Mouse (Mus musculus): ENCODE data around the gene Slc35g2.

Slc35g2 gene

GRCm38 (mm10) chr9:100570626-100571233, at the start of gene Slc35g2:
Slc35g2 (minus strand) TSS chr9:100571090.
- DNase-seq, result peak; percentile 73

DNA sequence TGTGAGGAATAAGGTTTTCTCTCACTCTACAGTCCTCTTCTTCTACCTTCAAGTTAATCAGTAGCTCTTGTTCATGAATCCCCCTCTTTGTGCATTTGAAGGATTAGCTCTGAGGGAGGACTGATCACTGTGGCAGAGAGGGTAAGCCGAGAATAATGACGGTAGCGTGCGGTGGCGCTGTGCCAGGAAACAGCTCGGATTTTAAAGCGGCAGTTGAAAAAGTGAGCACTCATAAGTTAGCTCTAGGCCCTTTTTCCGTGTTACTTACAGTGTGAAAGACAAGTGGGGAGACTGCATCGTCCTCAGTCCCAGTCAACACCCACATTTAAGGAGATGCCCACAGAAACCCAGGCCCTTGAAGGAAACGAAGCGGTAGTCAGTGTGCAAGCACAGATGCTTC, 46.1 kb upstream of the Slc35g2 start:
- peak; percentile 48 for DNase-seq

GRCm38 (mm10) chr9:100613501-100614071, 42.7 kb upstream of the Slc35g2 start:
- no peak for DNase-seq

- no peak for DNase-seq
Measured at GRCm38 (mm10) chr9:100605985-100606554, 35.2 kb upstream of the Slc35g2 start.

DNA sequence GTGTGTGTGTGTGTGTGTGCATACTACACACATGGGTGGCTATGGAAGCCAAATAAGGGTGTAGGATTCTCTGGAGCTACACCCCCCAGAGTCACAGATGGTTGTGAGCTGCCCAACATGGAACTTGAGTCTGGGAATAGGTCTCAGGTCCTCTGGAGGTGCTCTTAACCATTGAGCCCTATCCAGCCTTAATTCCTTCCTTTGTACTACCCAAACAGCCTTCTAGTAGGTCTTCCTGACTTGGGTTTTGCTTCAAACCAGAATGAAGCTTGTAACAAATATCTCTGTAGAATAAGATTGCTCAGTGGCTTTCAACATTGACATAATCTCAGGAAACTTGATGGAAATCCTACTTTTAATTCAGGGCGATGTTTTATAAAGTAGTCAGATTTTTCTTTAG, 34.6 kb upstream of the Slc35g2 start:
- DNase-seq, result no peak

GRCm38 (mm10) chr9:100603156-100603555, 32.3 kb upstream of the Slc35g2 start:
- DNase-seq, result no peak

DNA sequence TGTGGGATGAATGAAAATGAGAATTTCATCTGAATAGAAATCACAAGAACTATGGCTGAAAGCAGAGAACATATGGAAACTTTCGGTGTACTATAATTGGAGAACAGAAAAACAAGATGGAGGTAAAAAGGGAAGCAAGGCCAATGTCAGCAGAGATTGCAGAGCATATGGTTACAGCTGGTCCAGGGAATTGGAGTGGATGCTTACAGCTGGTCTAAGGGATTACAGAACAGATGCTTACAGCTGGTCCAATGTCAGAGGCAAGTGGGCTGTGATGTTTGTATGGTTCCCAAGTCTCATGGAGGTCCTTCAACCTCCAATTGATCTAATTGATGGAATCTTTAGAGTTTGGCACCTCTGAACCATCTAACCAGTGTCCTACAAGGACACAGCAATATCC, 31.2 kb upstream of the Slc35g2 start:
- no peak for DNase-seq

- no peak for DNase-seq
Measured at GRCm38 (mm10) chr9:100599761-100600328, 29.0 kb upstream of the Slc35g2 start.

DNA sequence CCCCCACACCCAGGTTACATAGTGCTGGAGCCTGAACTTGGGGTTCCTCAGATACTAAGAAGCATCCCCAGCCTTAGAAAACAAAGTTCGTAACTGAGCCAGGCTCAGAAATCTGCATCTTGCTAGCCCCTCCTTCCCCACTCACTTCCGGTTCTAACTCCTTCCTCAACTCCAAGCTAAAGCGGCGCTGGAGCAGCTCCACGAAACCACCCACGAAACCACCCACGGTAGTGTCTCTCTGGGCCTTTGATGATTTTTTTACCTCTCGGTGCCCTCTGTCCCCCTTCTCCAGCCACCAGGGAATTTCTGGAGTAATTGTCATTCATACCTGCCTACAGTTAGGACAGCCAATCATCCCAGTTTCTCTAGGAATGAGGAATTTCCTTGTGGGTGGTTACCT, 26.7 kb upstream of the Slc35g2 start, which contains the start of gene Stag1:
Stag1 (plus strand) TSS at position 253 of the 400 bp plus-strand sequence.
- DNase-seq, result no peak

GRCm38 (mm10) chr9:100596317-100596716, 25.4 kb upstream of the Slc35g2 start:
- no peak for DNase-seq

- DNase-seq, result no peak
Measured at GRCm38 (mm10) chr9:100590462-100590861, 19.6 kb upstream of the Slc35g2 start.

- DNase-seq, result no peak
Measured at GRCm38 (mm10) chr9:100584031-100584430, 13.1 kb upstream of the Slc35g2 start.

DNA sequence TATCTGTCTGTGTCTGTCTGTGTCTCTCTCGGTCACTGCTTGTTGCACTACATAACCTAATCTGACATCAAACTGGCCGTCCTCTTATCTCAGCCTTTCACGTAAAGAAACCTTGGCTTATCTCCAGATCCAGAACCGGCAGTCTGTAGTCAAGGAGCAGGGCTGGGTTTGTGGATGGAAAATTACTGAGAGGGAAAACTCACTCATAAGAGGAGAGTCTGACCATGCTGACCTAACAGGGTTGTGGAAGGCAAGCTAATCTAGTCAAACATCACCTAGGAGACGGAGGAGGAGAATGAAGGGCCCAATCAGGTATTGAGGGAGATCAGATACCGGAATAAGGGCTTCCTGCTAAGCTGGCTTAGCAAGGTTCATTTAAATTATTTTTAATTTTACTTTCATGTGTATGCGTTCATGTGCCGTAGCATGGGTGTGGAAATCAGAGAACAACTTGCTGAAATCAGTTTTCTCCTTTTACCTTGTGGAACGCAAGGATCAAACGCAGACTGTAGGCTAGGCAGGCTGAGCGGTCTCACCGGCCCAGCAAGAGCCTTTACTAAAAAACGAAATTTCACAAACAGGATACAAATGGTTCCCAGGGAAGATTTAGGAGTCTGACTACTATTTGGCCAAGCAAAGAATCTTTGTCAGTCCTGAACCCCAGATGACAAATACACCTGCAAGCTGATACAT, 12.1 kb upstream of the Slc35g2 start:
- peak; percentile 80 for DNase-seq

DNA sequence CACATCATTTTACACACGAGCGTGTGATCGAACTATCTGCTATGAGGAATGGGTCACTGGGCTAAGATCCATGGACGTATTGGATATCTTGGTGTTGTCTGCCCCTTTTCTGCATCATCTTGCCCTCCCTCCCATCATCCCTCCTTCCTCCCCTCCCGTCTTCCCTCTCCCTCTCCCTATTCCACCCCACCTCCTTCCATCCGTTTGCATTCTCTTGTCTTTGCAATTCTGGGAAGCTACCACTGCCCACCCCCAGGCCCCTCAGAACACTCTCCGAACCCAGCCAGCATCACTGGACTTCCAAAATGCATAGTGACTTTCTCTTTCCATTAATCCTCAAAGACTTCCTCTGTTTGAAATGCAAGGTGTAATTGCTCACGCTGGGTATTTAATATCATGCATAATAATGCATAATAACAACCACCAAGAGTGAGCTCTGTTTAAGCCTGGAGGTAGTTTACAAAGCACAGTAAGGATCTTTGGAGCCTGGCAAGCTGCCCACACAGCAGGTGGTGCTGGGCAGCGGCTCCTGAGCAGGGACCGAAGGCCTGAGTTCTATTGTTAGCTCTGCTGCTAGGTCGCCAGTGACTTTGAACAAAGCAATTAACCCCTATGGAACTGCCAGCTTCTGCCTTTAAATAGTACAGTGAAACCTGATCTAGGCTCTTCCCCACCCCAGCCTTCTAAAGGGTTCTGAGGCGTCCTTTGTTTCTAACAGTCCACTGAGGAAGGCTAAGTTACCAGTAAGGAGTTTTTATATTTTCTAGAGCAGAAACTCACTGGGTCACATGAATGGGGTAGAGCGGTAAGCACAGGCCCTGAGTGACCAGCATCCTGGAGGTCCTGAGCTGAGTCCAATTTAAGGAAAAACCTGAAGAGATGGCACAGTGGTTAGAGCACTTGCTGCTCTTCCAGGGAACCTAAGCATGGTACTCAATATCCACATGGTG, 10.9 kb upstream of the Slc35g2 start:
- DNase-seq, result peak; percentile 80

GRCm38 (mm10) chr9:100580196-100580740, 9.4 kb upstream of the Slc35g2 start:
- DNase-seq, result no peak

DNA sequence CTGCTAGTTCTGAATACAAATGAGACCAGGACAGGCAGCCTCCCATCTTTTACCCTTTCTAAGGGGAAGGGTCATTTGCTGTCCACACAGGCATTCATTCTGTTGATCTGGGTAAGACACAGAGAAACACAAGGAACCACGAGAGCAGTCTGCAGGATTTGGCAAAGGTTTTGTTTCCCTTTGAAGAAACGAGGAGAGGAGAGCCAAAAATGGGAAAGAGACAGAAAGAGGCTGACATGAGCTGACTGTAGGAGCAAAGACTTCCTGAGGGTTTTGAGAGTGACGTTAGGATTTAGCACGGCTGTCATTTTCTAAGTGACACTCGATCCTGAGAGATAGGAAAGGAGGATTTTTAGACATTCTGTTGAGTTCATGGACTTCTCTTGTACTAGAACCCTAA, 3.1 kb upstream of the Slc35g2 start:
- DNase-seq, result peak; percentile 26

- DNase-seq, result peak; percentile 24
Measured at GRCm38 (mm10) chr9:100573300-100573699, 2.4 kb upstream of the Slc35g2 start.

- peak; percentile 55 for DNase-seq
Measured at GRCm38 (mm10) chr9:100571511-100571910, 621 bp upstream of the Slc35g2 start.

DNA sequence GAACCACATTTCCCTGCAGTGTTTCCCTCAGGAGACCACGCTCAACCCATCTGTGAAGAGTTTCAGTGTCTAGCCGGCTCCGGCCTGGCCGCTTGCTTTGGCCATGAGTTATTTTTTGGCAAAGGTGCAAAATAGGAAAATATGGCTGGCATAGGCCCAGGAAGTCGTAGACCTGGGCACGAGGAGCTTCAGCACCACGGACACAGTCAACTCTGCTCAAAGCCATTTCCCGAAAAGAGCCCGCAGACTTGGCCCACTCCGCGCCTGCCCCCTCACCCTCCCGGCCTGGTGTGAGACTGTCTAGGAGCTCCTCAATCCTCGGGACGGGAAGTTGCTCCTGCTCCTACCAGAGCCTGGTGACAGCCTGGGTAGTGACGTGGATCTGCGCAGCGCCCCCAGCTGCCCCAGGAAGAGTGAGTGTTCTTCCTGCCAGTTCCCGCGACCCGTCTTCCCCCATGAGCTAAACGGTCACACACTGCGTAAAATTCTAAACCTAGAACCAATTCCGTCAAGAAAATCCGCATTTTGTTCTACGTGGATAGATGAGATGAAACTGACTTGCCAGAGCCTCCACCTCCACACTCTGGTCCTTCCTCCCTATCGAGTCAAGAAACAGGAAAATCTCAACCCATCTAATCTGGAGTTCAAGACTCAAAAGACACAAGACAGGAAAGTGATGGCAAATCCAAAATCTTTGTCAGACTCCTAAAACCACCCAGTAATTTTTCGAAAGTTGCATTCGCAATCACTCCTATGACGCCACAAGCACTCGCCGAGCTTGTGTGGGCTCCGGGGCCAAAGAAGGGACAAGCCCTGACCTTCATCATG, 878 bp downstream of the Slc35g2 start:
- peak; percentile 94 for DNase-seq

- DNase-seq, result peak; percentile 87
Measured at GRCm38 (mm10) chr9:100560251-100560890, 10.5 kb downstream of the Slc35g2 start.

GRCm38 (mm10) chr9:100558991-100559390, 11.9 kb downstream of the Slc35g2 start:
- peak; percentile 85 for DNase-seq

All from cerebellum, adult 9-10 months (tissue).